Mouse (Mus musculus): ENCODE measurements at regions not wholly inside any gene's neighbourhood (a gene's known extent, or its start where the extent isn't known, plus 50 kb on each side); places are given as distances from the start of the nearest gene placed in this dataset.

DNA sequence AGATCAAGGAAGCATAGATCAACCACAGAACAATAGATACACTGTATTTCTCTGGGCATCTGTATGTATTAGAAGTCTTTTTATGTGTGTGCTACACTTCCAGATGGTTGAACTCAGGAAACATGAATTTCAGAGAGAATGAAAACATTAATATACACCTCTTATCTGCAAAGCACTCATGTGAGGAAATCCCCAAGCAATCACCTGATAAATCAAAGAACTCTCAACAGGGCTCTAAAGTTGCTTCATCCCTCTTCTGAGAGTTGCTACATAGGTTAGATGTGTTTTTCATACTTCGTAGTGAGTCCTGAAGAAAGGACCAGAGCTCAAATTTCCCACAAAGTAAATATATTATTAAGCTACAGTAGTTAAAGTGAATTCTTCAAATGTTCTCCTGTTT is 263.1 kb upstream of the Tbl1xr1 start:
- no peak for ATAC-seq (ENCODE audit: low TSS enrichment)

DNA sequence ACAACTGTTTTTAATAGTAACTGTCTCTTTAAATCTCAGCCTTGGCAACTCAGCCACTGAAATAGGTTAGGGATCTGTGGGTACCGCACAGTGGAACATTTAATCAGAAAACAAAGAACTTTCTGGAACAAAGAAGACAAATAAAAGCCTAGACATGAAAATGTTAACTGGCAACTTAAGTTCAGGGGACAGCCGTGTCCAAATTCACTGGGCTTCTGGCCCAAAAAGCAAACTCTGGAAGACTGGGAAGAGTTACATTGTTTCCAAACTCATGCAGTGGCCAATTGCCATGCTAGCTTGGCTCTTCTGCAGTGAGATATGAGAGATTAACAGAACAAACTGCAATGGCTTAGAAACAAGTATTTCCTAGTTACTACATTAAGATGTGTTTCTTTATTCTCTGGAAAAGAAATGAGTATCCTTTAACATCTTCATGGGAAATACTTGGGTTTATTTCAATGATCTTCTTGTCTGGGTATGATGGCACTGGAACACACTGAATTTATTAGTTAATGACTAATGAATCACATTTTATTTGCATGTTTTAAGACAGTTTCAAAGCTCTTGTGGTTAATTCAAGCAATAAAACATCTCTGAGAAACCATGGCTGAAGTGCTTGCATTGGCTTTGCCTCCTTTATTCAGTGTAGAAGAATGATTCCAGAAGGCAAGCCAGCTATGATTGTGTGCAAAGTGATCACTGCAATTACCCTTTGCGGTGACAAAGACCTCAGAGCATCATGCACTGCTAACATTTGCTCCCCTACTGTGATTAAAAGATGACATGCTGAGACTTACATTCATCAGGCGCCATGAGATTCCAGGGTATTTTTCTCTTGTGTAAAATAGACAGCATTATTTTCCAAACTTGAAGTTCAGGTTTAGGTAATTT is 259.2 kb upstream of the Tbl1xr1 start:
- 0 out of 2 replicates have a peak, but pooled peaks have one; percentile 13 for ATAC-seq (ENCODE audit: low TSS enrichment)

DNA sequence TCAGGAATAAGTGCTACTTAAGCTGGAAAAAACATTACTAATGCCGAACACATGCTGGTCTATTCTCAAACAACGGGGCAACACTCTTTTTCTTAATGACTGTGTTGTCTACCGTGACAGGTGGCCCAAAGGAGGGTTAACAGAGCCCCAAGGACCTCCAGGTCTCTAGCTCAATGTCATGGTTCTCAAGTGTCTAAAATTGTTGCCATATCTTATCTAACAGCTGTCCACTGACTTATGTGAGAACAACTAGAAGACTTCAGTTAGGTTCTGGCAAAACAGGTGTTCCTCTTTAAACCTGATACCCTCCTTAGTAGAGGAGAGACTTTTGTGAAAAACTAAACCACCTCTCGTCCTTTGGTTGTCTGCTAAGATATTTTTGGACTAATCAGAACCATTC is 257.4 kb upstream of the Tbl1xr1 start:
- no peak for ATAC-seq (ENCODE audit: low TSS enrichment)

DNA sequence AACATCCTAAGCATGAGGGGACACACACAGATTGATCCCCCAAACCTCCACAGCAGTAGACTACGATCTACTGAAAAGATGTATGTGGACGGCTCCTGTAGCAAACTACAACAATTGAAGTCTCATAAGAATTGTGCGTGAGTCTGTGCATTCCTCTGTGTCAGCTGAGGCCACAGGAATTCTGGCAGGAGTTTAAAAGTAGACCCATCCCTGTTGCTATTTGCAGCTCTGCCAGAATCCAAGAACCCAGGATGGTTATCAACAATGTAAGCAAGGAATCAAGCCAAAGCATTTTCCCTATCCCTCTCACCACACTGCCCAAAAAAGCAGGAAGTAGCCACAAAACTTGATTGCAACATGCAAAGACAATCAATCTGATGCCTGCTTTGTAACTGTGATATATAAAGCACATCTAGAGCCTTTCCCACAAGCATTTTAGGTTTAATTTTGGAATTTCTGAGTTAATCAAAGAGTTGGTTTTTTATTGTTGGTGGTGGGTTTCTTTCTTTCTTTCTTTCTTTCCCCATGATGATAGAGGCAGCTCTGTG is 256.3 kb upstream of the Tbl1xr1 start:
- no peak for ATAC-seq (ENCODE audit: low TSS enrichment)

DNA sequence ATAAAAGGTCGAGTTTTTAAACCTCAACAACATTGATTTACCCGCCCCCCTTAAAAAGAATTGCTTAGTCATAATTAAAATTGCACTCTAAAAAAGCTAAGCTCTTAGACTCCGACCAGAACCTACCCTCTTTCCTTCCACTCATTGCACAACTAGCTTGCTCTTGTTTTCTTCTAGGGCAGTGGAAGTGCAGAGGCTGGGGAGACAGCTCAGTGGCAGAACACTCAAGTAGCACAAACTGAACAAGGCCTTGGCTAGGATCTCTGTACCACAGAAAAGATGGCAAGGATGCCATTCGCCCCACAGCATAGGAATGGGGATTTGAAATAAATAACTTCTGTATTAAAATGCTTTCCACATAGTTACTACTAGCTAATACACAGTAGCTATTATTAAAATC is 253.8 kb upstream of the Tbl1xr1 start:
- no peak for ATAC-seq (ENCODE audit: low TSS enrichment)

DNA sequence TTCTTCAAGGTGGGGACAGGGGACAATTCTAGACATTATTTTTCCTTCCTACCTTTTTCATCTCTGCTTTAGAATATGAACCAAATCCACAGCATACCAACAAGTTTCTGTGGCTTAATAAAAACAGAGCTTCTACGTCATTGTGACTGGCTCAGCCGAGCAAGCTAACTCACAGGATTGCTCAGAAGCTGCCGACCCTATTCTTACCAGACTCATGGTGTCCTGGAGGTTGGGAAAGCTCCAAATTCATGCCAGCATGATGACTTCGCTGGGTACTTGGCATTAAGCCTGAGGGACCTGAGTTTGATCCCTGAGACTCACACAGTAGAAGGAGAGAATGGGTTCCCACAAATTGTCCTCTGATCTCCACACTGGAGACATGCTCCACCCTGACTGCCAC is 253.1 kb upstream of the Tbl1xr1 start:
- no peak for ATAC-seq (ENCODE audit: low TSS enrichment)

DNA sequence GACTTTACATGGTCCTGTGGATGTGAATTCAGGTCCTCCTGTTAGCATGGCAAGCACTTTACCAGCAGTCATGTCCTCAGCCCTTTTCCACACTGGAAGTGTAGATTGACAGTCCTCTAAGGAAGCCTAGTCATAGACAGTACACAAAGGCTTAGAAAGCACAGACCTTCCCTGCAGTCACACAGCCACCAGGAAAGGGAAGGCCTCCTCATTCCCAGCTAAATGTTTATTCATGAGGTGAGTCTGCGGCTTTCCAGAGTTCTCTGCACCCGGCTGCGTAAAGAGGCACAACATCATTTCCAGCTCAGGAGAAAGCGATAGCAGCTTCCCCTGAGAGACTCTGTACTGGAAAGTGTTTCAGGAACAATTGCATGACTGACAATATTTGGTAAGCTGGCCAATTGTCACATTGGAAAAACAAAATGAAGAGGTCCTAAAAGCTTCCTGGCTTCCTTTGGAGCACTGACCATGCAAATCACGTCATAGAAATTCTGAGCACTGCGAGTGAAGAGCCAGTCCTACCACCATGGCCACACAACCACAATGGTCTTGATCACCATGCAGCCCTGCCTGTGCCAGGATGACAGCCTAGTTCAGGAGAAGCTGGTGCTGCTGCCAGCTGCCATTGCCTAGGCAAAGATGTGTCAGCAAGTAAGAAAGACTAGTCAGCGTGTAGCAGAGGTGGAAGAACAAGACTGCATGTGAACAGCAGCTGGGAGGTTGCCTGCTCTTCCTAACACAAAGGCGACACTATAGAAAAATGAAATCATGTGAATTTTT is 252.2 kb upstream of the Tbl1xr1 start:
- peak; percentile 97 for ATAC-seq (ENCODE audit: low TSS enrichment)

DNA sequence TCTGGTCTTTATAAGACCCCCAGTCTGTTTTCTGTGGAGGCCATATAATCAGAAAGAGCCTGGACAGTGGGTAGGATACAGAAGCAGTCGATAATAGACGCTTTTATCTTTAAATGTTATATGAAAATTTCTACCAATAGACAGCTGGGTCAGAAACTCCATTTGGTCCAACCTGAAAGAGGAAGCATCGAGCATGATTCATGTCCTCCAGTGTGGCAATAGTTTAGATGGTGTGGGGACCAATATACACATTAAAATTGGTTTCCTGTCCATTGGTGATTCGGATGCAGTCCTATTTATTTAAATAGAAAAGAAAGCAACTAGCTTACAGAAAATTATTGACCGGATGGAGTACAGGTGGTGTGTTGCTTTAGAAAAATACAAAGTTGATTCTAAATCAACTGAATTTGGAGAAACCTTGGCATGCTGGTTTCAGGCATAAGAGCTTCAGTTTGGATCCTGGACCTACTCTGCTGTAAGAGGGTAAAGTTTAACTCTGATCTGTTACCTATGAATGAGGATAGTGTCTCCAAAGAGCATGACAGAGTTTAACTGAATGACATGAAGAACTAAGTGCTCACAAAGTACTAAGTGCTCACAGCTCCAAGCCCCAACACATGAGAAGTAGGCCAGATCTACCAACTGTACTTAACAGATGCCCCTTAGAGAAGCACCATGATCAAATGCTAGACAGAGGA is 251.4 kb upstream of the Tbl1xr1 start:
- no peak for ATAC-seq (ENCODE audit: low TSS enrichment)

DNA sequence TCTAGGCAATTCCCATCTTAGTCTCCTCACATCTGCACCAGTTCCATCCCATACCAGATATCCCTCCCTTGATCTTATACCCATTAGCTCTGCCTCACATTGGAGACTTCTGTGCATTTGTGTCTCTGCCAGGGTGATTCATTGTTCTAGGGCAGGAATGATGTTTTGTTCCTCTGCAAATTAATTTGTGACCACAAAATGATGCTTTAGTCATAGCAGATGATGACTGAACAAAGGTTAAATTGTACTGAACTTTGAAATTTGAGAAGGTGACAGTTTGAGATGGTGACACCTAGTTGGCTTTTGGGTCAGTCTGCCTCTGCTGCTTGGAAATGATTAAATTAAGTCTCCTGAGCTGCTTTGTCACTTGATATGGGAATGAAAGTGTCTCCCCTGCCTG is 248.8 kb upstream of the Tbl1xr1 start:
- no peak for ATAC-seq (ENCODE audit: low TSS enrichment)

DNA sequence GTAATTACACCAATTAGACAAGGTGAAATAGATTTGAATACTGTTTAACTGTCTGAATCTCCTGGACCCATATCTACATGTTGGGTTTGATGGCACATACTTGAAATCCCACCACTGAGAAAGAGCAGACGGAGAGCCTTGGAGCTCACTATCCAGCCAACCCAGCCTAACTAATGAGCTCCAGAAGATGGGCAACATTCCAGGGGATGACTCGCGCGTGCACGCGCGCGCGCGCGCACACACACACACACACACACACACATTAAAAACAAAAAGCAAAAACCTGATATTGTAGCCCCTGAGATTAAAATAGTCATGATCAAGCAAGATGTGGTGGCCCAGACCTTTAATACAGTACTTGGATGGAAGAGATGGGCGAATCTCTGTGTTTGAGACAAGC is 243.3 kb upstream of the Tbl1xr1 start:
- ATAC-seq (ENCODE audit: low TSS enrichment), result no peak

DNA sequence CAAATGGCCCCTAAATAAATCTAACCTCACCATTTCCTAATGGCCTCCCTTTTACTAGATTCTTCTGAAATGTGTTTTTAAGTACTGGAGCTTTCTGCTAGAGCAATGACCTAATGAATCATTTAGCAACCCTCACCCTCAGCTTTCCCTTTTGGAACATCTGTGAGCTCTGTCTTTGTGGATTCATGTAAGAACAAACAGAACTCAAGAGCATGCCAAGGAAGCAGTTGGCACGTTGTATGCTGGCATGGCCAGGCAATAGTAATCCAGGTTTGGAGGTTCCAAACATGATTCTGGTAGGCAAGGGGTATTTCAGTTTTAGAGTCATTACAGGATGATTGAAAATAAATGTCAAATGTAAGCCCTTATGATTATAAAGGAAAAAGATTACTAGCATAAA is 240.9 kb upstream of the Tbl1xr1 start:
- no peak for ATAC-seq (ENCODE audit: low TSS enrichment)

DNA sequence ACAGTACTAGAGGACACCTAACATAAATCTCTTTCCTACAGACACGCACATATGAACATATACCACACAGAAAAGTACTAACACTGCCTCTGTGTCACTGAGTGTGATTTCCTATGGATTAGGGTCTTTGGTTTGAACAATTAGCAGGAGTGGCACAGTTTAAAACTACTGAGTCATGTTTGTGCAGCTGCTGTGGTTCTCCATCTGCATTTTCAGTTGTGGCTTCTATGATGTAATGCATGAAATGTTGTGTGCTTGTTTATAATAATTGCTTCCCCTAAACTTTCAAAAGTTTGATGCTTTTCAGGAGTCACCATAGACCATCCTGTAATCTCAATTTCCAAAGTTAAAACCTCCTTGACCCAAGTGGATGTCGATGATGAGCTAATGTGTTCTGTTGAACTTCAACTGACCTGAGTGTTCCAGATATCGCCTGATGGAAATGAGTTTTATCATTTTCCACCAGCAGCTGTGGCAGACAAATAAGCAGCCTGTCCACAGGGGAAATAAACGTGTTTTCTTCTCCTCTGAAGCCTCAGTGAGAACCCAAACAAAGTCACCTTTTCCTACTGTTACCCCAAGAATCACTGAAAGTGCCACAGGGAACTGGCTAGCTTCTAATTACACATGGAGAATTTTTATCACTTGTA is 239.0 kb upstream of the Tbl1xr1 start:
- ATAC-seq (ENCODE audit: low TSS enrichment), result no peak

DNA sequence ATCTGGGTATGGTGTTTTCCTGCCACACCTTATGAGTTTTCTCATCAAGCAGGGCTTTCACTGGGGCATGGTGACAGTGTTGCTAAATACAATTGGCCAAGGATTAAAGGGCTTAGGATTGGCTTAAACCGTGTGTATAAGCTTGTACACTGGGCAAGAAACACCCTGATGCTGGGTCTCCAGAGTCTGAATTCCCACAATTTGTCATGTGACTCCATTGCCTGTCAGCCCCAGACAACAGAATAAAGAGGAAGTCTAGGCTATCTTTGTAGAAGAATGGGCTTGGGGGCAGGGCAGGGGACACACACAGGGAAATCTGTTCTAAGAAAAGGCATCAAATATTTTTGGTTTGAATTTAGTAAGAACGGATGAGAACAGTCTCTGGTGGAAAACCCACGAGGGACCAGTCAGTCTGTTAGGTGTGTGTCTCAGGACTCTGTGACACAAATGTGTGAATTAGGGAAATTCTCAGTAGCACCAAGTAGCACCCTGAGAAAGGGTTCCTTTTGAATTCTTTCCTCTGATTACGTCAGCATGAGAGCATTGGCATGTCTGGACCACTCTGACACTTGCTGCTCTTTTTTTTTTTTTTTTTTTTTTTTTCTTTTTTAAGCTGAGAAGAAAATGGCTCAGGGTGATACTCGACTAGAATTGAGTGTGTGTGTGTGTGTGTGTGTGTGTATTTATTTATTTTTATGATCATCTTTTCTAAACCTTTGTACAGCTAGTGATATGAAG is 235.5 kb upstream of the Tbl1xr1 start:
- ATAC-seq (ENCODE audit: low TSS enrichment), result no peak

DNA sequence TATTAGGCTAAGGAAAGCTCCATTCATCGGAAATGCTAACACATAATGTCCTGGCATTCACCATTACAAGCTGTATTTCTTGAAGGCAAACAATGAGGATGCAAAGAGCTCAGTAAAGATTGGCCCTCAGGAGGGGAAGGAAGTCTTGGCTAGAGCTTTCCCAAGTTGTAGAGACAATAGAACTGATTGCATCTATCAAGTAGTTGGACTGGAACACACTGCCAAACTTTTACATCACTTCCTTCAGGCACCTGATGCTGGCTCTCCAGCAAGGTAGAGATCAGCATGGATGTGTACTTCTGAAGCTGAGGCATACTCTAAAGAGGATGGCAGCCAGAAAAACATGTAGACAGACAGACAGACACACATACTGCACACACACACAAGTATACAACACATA is 234.9 kb upstream of the Tbl1xr1 start:
- ATAC-seq (ENCODE audit: low TSS enrichment), result no peak

DNA sequence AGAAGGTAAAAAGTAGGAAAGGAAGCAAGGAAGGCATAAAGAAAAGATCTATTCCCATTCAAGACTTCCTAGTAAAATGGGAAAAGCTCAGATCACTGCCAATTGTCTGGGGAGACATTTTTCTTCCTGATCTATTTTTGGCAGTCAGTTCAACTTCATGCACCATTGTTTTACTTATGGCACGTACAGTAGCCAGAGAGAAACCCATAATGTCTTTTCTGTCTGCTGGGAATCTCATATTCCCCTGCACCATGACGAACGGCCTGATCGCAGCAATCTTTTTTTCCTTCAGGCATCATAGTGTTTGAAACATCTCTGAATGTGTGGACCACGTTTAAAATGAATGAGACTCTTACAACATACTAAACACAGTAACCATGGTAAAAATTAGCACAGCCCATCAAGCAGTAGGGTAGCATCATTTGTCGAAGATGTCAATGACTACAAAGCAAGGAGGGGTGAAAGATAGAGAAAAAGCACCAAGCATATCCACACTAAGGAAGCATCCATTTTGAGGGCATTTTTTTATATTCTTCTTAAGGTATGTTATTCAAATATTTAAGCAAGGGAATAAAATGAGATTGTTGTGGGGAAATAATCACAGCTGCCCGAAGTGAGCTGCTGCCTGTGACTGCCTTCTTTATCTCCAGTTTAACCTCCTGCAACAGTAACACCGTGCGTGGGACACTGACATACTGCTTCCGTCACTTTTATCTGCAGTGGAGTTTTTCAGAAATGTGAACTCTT is 233.7 kb upstream of the Tbl1xr1 start:
- no peak for ATAC-seq (ENCODE audit: low TSS enrichment)

DNA sequence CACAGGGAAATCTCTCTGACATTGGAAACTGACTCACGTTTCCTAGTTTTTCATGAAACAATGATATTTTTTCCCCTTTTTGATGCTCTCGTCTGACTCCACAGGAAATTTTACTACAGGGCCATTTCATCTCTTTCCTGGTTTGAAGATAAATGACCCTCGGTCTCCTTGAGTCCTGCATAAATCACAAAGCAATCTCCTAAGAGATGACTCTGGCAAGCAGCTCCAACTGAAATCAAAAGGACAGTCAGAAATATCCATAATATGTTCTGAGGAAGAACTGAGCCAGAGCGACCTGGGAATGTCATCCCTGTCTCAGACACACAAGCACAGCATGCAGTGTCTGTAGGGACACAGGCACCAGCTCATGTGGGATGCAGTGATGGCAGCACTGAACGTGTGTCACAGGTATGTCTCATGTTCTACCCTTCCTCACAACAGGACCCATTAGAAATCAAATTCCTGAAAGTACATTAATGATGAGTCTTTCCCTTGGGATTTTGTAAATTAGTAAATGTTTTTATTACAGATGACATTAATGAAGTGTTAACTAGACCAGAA is 233.1 kb upstream of the Tbl1xr1 start:
- no peak for ATAC-seq (ENCODE audit: low TSS enrichment)

DNA sequence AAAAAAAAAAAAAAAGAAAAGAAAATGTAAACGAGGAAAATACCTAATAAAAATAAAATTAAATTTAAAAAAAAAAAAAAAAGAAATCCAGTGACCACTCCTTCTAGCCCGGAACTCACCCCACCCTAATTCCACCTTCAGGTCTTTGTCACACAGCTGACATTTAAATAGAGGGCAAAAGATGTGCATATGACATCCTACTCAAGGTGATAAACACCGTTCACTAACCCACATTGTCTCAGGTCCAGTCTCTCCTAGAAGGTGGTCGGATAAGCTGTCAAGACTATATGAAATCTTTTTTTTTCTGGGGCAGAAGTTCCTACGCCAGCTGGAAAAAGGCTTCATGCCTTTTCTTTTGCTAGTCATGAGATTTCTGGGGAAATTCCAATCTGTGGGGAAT is 226.6 kb upstream of the Tbl1xr1 start:
- ATAC-seq (ENCODE audit: low TSS enrichment), result no peak

DNA sequence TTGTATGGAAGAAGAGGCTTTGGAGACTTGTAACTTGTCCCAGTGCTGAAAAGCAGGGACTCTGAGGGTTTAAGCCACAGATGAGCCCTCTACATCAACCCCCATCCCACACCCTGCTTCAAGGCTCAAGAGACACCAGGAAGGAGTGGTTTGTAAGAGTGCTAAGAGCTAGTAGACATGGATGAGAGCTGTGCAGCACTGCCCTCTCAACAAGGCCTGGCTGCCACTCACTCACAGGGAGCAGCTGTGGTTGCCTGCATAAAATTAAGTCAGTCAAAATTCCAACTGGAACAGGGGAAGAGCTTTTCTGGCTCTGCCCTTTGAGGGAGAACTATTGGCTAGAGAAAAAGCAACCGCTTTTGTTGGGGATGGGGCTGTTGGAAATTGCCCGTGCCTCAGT is 225.5 kb upstream of the Tbl1xr1 start:
- no peak for ATAC-seq (ENCODE audit: low TSS enrichment)

DNA sequence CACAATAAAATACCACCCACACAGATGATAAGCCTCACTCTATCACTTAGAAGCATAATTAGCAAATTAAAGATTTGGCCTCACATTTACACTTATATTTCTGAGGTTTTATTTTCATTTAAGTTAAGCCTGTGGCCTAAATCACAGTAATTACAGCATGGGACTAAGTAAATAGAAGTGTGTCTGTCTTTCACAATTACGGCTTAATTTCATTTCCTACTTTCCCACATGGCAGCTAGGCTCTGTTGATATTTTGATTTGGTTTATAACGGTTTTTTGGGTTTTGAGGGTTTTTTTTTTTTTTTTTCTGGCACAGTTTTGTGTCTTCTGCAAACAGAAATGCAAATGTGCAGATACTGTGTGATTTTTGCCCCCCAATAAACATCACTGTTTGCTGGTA is 222.1 kb upstream of the Tbl1xr1 start:
- ATAC-seq (ENCODE audit: low TSS enrichment), result no peak

DNA sequence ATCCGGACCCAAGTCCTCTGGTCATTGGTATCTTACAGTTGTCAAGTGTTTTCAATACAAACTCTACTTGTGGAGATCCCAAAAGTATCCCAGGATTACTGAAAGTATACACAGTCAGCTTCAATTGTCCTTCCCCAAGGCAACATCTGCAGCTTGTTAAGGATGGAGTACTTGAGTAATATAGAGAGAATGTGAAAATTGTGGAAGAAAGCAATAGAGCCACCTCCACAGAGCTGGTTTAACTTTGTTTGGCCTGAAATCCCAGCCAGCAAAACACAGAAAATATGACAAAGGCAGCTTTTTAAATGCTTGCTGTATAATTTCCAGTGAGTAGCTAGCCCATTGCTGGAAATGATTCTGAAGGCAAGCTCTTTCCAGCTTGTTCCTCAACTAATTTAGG is 217.0 kb upstream of the Tbl1xr1 start:
- ATAC-seq (ENCODE audit: low TSS enrichment), result no peak

Measured in frontal cortex, adult (tissue).